Mouse (Mus musculus) liver, embryonic 13.5 days (tissue): Measurements from ENCODE around the gene Mrpl36. TPM values are rescaled to one million over a fixed set of nuclear protein-coding genes. Genes with fewer than 3 reads are reported as not detected.

Source experiments
- ATAC-seq: fragments of 200-750 bp; cut with Nextera tagmentation; 2 replicates; pipeline ENCODE4 v1.8.0; 2017; ENCODE audit warnings: low read depth, mild to moderate bottlenecking, moderate number of reproducible peaks, moderate library complexity
- DNase-seq: peaks from one replicate; pipeline ENCODE4 v3.0.0; 2022
- H3K27ac ChIP-seq: fragments of 300-500 bp; sonication (generic); 2 replicates; pipeline ENCODE4 v1.5.1; 2015; ENCODE audit warnings: moderate library complexity, mild to moderate bottlenecking, inconsistent platforms
- H3K27me3 ChIP-seq: fragments of 300-500 bp; sonication (generic); 2 replicates; pipeline ENCODE4 v1.6.1; 2015; ENCODE audit warnings: mild to moderate bottlenecking, inconsistent platforms
- H3K36me3 ChIP-seq: fragments of 300-500 bp; sonication (generic); 2 replicates; pipeline ENCODE4 v1.6.1; 2015; ENCODE audit warnings: mild to moderate bottlenecking, inconsistent platforms
- H3K4me1 ChIP-seq: fragments of 300-500 bp; sonication (generic); replicated peaks from 2 replicates; pipeline ENCODE4 v1.6.1; 2015; ENCODE audit warnings: inconsistent platforms
- H3K4me2 ChIP-seq: fragments of 300-500 bp; sonication (generic); 2 replicates; pipeline ENCODE4 v1.6.1; 2015; ENCODE audit warnings: inconsistent platforms, mild to moderate bottlenecking, moderate library complexity
- H3K4me3 ChIP-seq: fragments of 300-500 bp; sonication (generic); replicated peaks from 2 replicates; pipeline ENCODE4 v1.5.1; 2015; ENCODE audit warnings: mild to moderate bottlenecking, inconsistent platforms
- H3K9ac ChIP-seq: fragments of 300-500 bp; sonication (generic); 2 replicates; pipeline ENCODE4 v1.6.1; 2015; ENCODE audit warnings: mild to moderate bottlenecking, inconsistent platforms
- H3K9me3 ChIP-seq: fragments of 300-500 bp; sonication (generic); replicated peaks from 2 replicates; pipeline ENCODE4 v1.6.1; 2016; ENCODE audit warnings: inconsistent platforms
- WGBS: fragments of 180-500 bp; shearing (Covaris S2); methylation state at CpG from one replicate; pipeline ENCODE4 v1.1.7; 2015; ENCODE audit not compliant: insufficient replicate concordance; 5-methylcytosine and 5-hydroxymethylcytosine counted together
- polyA plus RNA-seq: library from polyadenylated mRNA; unstranded; fragments of >200 nt; fragmentation: Nextera tagmentation; extraction: Ambion mirVana; gene quantifications from 2 replicates; pipeline ENCODE4 v1.2.1, GENCODE M21; 2015

The Mrpl36 gene
- polyA plus RNA-seq, 1 experiment from 2014 or later: 132 TPM

DNA sequence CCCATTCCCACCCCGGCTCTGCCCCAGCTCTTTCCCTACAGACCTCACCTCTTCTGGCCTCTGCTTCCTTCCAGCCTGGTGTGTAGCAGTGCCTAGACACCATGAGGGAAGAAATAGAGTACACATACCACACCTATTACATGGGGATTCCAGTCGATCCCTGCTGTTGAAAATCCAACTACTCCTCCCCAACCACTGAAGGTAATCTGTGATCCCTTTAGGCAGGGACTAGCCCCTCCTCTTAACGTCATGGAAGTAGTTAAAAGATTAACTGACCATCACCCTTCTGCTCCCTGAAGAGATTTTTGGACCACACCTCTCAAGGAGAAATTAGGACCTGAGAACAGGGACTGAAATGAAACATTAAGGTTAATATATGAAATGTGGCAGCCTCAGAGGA, 18.9 kb downstream of the Mrpl36 start:
- no peak overlapping the region for H3K4me2 ChIP-seq
- no peak overlapping the region for H3K4me3 ChIP-seq
- 52% methylated on average over 3 of the region's 3 CpGs for WGBS
- 0 out of 2 replicates have a peak, but pooled peaks cover 3% of the 10 kb centered on the region for H3K27me3 ChIP-seq
- H3K9ac ChIP-seq: no peak overlapping the region
- ATAC-seq (no peak), DNase-seq (no peak)
- no peak overlapping the region for H3K27ac ChIP-seq
- H3K36me3 ChIP-seq: no peaks in the 10 kb centered on the region
- H3K4me1 ChIP-seq: peaks cover 10% of the 10 kb centered on the region
- H3K9me3 ChIP-seq: no peaks in the 10 kb centered on the region

DNA sequence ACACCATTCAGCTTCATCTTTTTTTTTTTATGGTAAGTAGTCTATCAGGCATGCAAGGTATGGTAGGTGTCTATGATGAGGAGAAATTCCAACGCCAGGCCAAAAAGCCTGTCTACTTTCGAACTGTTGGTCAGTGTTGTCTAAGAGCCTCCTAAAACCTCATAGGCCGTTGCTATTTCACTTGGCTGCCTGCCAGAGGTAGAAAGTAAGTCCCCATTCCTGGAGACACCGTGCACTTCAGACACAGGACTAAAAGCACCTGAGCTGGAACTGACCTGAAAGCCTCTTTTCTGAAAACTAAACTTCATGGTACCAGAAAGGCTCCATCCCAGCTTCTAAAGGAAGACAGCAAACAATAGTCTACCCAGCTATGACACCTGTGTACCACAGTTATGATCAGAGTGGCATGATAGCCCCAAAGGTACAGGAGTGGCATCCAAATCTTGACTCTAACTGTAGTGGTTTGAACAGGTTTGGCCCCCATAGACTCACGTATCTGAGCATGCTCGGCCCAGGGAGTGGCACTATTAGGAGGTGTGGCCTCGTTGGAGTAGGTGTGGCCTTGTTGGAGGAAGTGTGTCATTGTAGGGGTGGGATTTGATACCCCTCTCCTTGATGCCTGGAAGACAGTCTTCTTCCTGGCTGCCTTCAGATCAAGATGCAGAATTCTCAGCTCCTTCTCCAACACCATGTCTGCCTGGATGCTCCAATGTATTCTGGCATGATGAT, 19.8 kb downstream of the Mrpl36 start:
- 0 out of 2 replicates have a peak, but pooled peaks cover 3% of the 10 kb centered on the region for H3K27me3 ChIP-seq
- H3K4me3 ChIP-seq: no peak overlapping the region
- peaks cover 10% of the 10 kb centered on the region for H3K4me1 ChIP-seq
- no peaks in the 10 kb centered on the region for H3K9me3 ChIP-seq
- no peak overlapping the region for H3K4me2 ChIP-seq
- no peak overlapping the region for H3K9ac ChIP-seq
- H3K27ac ChIP-seq: no peak overlapping the region
- DNase-seq (no peak), ATAC-seq (no peak)
- H3K36me3 ChIP-seq: no peaks in the 10 kb centered on the region
- 61% methylated on average over 7 of the region's 7 CpGs for WGBS

DNA sequence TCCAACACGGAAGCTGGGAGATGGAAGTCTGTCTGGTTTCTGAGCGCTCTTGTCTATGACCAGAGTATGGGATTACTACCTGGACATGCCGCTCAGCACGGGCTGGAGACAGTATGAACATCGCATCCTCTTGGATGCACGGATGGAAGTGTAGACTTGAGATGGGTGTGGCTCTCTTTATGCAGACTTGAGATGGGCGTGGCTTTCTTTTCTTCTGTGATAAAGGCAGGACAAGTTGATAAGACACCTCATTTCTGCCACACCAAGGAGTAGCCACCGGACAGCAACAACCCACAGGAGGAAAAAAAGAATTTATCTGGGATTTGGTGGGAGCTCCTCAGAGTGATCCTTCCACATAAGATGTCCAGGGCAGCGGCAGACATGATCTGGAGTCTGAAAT, 22.4 kb downstream of the Mrpl36 start:
- Histone ChIP-seq H3K36me3 (no peaks in the 10 kb centered on the region), H3K9me3 (no peaks in the 10 kb centered on the region), H3K4me2 (no peak overlapping the region), H3K27ac (no peak overlapping the region), H3K4me3 (no peak overlapping the region), H3K27me3 (0 out of 2 replicates have a peak, but pooled peaks cover 3% of the 10 kb centered on the region), H3K9ac (no peak overlapping the region), H3K4me1 (peaks cover 10% of the 10 kb centered on the region)
- no peak for DNase-seq
- 57% methylated on average over 9 of the region's 9 CpGs for WGBS
- no peak for ATAC-seq

DNA sequence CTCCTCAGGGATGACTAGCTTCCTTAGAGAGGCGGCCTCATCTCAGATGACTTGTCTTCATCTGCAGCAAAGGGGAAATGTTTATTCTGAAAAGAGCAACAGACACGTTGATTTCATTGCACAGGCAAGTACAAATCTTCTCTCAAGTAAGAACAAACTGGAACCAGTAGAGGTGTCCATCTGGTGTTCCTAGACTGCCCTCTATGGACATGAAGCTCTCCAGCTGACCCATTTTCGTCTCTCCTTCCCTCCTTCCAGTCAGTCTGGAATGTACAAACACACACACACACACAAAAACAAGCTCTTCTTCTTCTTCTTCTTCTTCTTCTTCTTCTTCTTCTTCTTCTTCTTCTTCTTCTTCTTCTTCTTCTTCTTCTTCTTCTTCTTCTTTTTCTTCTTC, 23.6 kb downstream of the Mrpl36 start:
- H3K4me2 ChIP-seq: no peak overlapping the region
- 47% methylated on average over 3 of the region's 3 CpGs for WGBS
- ATAC-seq (no peak), DNase-seq (no peak)
- no peak overlapping the region for H3K9ac ChIP-seq
- H3K27ac ChIP-seq: no peak overlapping the region
- H3K27me3 ChIP-seq: 0 out of 2 replicates have a peak, but pooled peaks cover 3% of the 10 kb centered on the region
- peaks cover 10% of the 10 kb centered on the region for H3K4me1 ChIP-seq
- H3K9me3 ChIP-seq: no peaks in the 10 kb centered on the region
- H3K4me3 ChIP-seq: no peak overlapping the region
- no peaks in the 10 kb centered on the region for H3K36me3 ChIP-seq

DNA sequence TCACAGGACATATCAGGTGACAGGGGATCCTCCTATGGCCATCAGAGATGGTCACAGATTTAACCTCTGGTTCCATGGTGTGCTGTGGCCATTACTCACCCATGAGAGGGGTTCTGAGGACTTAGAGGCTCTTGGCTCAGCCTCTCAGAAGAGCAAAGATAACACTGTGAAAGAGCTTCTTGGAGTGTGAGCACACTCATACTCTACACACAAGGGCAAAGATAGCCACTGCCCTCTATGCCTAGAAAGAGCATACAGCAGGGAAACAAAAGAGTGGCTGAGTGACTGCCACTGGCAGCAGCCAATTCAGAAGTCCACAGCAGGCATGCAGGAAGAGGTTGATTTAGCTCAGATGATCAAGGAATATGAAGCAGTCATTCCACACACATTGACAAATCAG, 24.2 kb downstream of the Mrpl36 start:
- Histone ChIP-seq H3K27me3 (0 out of 2 replicates have a peak, but pooled peaks cover 3% of the 10 kb centered on the region), H3K27ac (no peak overlapping the region), H3K4me2 (no peak overlapping the region), H3K36me3 (no peaks in the 10 kb centered on the region), H3K4me1 (peaks cover 10% of the 10 kb centered on the region), H3K4me3 (no peak overlapping the region), H3K9me3 (no peaks in the 10 kb centered on the region), H3K9ac (no peak overlapping the region)
- ATAC-seq (no peak), DNase-seq (no peak)

DNA sequence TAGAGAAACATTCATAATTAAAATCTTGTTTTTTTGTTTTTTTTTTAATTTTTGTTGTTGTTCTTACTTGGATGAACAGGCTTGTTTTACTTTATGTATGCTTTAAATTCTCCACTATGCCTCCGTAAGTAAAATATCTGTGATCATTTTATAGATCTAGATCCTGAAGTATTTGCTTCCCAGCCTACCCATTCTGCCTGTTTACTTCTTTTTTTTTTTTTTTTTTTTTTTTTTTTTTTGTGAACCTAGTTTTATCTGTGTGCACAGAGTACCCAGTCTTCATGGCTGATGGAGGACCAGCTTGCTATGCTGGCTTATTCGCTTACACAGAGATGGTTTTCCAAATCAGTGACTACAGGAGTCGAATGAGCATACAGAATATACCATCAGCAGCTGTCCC, 28.8 kb downstream of the Mrpl36 start:
- Histone ChIP-seq H3K4me1 (no peaks in the 10 kb centered on the region), H3K27ac (no peak overlapping the region), H3K9ac (no peak overlapping the region), H3K36me3 (no peaks in the 10 kb centered on the region), H3K9me3 (no peaks in the 10 kb centered on the region), H3K4me2 (no peak overlapping the region), H3K27me3 (no peaks in the 10 kb centered on the region), H3K4me3 (no peak overlapping the region)
- DNase-seq (no peak), ATAC-seq (no peak)
- 63% methylated on average over 3 of the region's 3 CpGs for WGBS

DNA sequence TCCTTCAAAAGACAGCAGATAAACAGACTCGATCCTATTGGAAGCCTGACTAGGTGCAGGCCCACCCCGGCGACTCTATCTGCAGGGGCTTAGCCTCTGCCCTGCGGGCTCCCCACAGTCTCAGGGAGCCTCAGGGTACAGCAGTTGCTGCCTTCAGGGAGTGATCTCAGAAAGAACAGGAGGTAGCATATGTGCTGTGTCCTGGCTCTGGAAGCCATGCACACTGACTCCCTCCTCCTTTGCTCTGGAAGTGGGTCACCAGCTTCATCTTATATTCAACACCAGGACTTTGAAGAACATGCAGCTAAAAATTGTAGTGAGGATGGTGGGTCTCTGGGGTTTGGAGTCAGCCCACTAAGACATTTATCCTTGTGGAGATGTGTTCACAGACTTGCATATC, 45.1 kb downstream of the Mrpl36 start:
- Histone ChIP-seq H3K4me3 (no peak overlapping the region), H3K4me2 (no peak overlapping the region), H3K4me1 (no peaks in the 10 kb centered on the region), H3K27me3 (no peaks in the 10 kb centered on the region), H3K9ac (no peak overlapping the region), H3K36me3 (no peaks in the 10 kb centered on the region), H3K9me3 (no peaks in the 10 kb centered on the region), H3K27ac (no peak overlapping the region)
- no peak for ATAC-seq
- 56% methylated on average over 4 of the region's 4 CpGs for WGBS
- no peak for DNase-seq

DNA sequence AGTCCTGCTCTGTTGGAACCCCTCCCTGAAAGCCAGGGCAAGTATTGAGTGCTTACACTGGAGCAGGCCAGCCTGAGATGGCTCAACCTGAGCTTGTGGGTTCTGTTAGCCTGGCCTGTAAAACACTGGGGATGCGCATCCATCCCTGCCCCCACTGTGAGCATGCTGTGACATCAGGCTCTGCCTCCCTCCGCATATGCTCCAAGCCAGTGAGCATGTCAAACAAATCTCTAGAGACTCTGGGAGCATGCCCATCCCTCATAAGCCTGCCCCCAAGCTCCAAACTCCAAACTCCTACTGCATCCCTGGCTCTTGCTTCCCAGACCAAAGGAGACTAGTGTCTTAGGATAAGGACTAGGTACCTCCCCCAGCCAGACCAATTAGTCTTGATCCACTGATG, 46.3 kb downstream of the Mrpl36 start:
- H3K36me3 ChIP-seq: no peaks in the 10 kb centered on the region
- H3K9me3 ChIP-seq: no peaks in the 10 kb centered on the region
- no peak overlapping the region for H3K27ac ChIP-seq
- no peak overlapping the region for H3K4me2 ChIP-seq
- 74% methylated on average over 2 of the region's 2 CpGs for whole genome bisulfite sequencing
- no peaks in the 10 kb centered on the region for H3K27me3 ChIP-seq
- no peak overlapping the region for H3K9ac ChIP-seq
- no peak for DNase-seq
- no peak overlapping the region for H3K4me3 ChIP-seq
- ATAC-seq: no peak
- H3K4me1 ChIP-seq: no peaks in the 10 kb centered on the region

DNA sequence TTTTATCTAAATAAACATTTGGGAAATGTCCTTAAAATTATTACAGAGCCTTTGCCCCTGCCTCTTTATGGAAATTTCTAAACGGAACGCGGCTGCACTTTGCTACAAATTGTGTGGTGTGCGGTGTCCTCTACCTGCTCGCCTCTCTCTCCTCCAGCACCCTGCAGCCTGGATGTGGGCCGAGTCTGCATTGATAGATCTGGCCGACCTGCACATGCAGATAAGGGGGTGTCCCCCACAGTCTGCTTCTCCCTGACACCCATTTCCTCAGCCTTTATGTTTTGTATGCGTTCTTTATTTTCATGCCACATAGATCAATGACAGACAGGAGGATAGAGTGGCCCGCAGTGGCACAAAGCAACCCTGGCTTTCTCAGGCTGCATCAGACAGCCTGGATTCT, 49.3 kb downstream of the Mrpl36 start:
- H3K9me3 ChIP-seq: no peaks in the 10 kb centered on the region
- WGBS: 61% methylated on average over 9 of the region's 9 CpGs
- no peak overlapping the region for H3K4me3 ChIP-seq
- no peak overlapping the region for H3K4me2 ChIP-seq
- ATAC-seq (no peak), DNase-seq (no peak)
- H3K36me3 ChIP-seq: no peaks in the 10 kb centered on the region
- no peaks in the 10 kb centered on the region for H3K4me1 ChIP-seq
- H3K9ac ChIP-seq: no peak overlapping the region
- H3K27me3 ChIP-seq: no peaks in the 10 kb centered on the region
- no peak overlapping the region for H3K27ac ChIP-seq

Other genes with a start within 250 kb of the Mrpl36 start
- gene Irx4, start 68.0 kb upstream of the Mrpl36 start, polyA plus RNA-seq: 0.07 and 0.12 TPM in 2 replicates
- gene Ndufs6, start within 50 bp of the Mrpl36 start, polyA plus RNA-seq: 271 and 302 TPM in 2 replicates
- 77.9 and 83.7 TPM in 2 replicates for gene Lpcat1, start 138.7 kb downstream of the Mrpl36 start, polyA plus RNA-seq
- gene Slc6a3, start 208.2 kb downstream of the Mrpl36 start, polyA plus RNA-seq: 0.70 and 1.0 TPM in 2 replicates